Mouse (Mus musculus) liver, adult 2 months (tissue): ENCODE results near the gene Parp16.

Experiments used
- CTCF ChIP-seq: fragments of 200-500 bp; IDR thresholded peaks from 2 replicates; pipeline ENCODE4 v1.5.1; 2011; ENCODE audit warnings: low read depth, low read length, control low read depth
- POLR2A ChIP-seq: fragments of 200-500 bp; IDR thresholded peaks from 2 replicates; pipeline ENCODE4 v1.6.1; 2011; ENCODE audit warnings: low read length, control low read depth; ENCODE audit not compliant: insufficient read depth; ENCODE audit errors: extremely low read depth

- no peak for TF ChIP-seq POLR2A
- no peak for TF ChIP-seq CTCF
These were observed 44.0 kb downstream of the Parp16 start for GRCm38 (mm10) chr9:65239176-65239575.
